Mouse (Mus musculus) gastrocnemius, postnatal 10 days (tissue): Measurements from ENCODE around the gene Speg. TPM values are rescaled to one million over a fixed set of nuclear protein-coding genes. Genes with fewer than 3 reads are reported as not detected.
A peak's percentile ranks its signal among the peaks of the same experiment; 100 is the strongest.

ENCODE experiments used
- DNase-seq: peaks from one replicate; pipeline ENCODE4 v3.0.0; 2021; ENCODE audit warnings: mixed read lengths
- total RNA-seq, 2 experiments: library from RNA; stranded (reverse); gene quantifications; 2 replicates each; pipeline ENCODE4 v1.2.3; 2021

The Speg gene
- total RNA-seq, 2 experiments from 2014 or later, result 196 to 209 TPM

GRCm38 (mm10) chr1:75365510-75366137 lies 9.5 kb upstream of the Speg start:
- DNase-seq, result no peak

- no peak for DNase-seq
Measured at GRCm38 (mm10) chr1:75369360-75369983, 5.6 kb upstream of the Speg start.

- peak; percentile 83 for DNase-seq
Measured at GRCm38 (mm10) chr1:75369984-75370660, 5.0 kb upstream of the Speg start.

- peak; percentile 79 for DNase-seq
Measured at GRCm38 (mm10) chr1:75371317-75372095, 3.6 kb upstream of the Speg start.

- DNase-seq, result no peak
Measured at GRCm38 (mm10) chr1:75372450-75372849, 2.6 kb upstream of the Speg start.

DNA sequence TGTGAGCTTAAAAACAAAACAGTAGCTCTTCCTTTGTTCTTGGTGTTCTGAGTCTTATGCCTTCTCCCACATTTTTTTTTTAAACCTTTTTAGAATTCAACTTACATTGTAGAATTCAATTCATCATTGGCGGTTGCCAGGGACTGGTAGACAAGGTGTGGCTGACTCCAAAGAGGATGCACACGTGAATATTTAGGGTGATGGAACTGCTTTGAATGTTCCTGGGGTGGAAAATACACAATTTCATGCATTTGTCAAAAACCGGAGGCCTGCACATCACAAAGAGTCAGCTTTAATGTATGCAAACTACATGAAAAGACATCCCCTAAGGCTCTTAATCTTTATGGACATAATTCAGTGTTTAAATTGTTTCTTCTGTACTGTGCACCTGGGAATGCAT lies 1.8 kb upstream of the Speg start:
- no peak for DNase-seq

- no peak for DNase-seq
Measured at GRCm38 (mm10) chr1:75379196-75379595, 4.1 kb downstream of the Speg start.

DNA sequence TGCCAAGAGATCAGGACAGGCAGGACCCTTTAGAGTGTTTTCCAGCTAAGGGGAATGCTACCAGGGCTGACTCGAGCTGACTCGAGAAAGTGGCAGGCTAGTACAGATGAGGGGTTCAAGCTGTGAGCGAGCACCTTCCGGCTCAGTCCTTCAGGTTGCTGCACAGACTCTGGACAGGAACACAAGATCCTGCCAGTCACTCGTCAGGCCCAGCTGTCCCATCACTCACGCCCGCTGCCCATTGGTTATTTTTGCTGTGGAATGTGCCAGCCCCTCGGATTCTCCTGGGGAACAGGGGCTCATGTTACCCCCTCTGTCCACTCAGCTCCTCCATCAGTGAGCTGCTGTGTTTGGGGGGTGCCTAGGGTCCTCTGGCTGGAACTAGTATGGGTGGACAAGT lies 4.8 kb downstream of the Speg start:
- peak; percentile 48 for DNase-seq

DNA sequence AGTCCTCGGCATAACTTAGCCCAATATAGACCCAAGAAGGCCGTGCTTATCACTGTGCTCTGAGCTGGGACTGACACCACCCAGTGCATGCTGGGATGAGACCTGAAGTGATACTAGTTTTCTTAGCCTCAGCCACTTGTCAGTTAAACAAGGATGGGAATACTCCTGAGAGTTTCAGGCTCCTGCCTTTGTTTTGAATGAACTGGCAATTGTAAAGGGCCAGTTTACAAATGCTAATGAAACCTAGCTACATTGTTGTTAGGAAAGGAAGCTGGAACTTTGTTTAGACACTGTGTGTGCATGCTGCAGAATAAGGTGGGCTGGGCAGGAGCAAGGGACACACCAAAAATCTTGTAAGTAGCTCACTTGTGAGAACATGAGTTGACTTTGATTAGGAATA lies 5.9 kb downstream of the Speg start:
- no peak for DNase-seq

DNA sequence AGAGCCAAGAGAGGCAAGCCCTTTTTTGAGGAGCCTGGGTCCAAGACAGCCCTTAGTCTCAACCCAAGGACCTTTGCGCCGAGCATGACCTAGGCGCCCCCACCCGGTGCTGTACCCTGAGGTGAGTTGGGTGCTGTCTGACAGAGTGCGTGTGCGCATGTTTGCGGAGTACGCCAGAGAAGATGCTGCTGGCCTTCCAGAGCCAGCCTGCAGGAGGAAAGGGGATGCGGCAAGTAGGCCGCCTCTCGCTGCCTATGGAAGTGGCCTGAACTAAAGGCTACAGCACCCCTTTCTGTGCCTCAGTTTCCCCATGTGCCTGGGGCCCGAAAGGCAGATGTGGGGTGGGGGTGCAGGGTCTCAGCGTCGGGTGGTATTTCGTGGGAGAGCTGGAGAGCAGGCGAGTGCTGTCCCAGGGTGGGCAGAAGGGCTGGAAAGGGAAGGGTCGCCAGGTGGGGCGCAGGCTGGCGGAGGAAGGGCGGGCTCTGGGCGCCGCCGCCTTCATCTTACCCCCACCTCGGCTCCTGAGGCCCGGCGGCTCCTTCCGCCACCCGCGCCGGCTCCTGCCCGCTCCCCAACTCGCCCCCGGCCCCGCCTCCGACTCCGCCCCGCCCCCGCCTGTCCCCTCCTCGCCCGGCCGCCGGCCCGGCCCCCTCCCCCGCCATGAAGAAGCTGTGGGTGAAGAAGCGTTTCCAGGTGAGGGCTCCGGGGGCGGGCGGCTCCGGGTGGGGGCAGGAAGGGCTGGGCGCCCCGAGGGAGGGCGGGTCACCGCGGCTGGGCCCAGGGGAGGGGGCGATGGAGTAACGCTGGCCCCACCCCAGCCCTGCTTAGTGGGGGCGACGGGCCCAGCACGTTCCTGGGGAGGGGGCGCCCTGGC lies 6.6 kb downstream of the Speg start:
- peak; percentile 51 for DNase-seq

- no peak for DNase-seq
Measured at GRCm38 (mm10) chr1:75382356-75383071, 7.4 kb downstream of the Speg start.

DNA sequence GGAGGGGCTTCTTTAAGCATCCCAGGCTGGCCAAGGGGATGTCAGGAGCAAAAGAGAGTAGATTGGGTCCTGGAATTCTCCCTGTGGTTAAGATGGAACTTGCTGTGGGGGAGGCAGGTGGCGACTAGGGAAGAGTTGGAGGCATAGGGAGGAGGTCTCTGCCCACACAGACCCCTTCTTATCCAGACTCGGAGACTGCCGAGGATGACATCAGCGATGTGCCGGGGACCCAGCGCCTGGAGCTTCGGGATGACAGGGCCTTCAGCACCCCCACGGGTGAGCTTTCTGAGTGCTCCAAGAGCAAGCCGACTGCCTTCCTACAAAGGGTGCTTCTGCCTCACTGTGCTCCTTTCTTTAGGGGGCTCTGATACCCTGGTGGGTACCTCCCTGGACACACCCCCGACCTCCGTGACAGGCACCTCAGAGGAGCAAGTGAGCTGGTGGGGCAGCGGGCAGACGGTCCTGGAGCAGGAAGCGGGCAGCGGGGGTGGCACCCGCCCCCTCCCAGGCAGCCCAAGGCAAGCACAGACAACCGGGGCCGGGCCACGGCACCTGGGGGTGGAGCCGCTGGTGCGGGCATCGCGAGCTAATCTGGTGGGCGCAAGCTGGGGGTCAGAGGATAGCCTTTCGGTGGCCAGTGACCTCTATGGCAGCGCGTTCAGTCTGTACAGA lies 9.5 kb downstream of the Speg start:
- DNase-seq, result no peak

- DNase-seq, result no peak
Measured at GRCm38 (mm10) chr1:75385142-75385730, 10.1 kb downstream of the Speg start.

DNA sequence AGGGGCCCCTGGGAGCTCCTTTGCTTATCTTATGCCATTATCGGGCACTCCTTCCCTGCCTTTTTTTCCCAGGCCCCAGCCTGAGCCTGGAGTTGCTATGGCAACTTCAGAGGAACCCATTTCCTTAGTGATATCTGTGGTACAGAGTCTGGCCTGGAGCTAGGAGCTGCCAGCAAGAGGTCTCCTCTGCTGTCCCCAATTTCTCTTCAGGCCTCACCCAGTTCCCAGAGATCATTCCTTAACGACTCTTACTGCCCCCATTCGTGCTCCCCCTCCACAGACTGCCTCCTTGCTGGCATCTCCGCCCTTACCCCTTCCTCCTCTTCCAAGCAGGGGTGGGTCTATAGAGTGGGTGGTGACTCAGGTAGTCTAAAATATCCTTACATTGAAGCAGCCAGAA lies 11.1 kb downstream of the Speg start:
- no peak for DNase-seq

- DNase-seq, result no peak
Measured at GRCm38 (mm10) chr1:75387469-75387928, 12.4 kb downstream of the Speg start.

DNA sequence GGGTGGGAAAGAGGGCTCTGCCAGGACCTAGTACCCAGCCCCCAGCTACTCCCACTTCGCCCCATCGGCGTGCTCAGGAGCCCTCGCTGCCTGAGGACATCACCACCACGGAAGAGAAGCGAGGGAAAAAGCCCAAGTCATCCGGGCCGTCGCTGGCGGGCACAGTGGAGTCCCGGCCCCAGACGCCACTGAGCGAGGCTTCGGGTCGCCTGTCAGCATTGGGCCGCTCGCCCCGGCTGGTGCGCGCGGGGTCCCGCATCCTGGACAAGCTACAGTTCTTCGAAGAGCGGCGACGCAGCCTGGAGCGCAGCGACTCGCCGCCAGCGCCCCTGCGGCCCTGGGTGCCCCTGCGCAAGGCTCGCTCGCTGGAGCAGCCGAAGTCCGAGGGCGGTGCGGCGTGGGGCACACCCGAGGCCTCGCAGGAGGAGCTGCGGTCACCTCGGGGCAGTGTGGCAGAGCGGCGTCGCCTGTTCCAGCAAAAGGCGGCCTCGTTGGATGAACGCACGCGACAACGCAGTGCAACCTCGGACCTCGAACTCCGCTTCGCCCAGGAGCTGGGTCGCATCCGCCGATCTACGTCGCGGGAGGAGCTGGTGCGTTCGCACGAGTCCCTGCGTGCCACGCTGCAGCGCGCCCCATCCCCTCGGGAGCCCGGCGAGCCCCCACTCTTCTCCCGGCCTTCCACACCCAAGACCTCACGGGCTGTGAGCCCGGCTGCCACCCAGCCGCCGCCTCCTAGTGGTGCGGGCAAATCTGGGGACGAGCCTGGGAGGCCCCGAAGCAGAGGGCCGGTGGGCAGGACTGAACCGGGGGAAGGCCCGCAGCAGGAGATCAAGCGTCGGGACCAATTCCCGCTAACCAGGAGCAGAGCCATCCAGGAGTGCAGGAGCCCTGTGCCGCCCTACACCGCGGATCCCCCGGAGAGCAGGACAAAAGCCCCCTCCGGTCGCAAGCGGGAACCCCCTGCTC lies 13.1 kb downstream of the Speg start:
- no peak for DNase-seq

- DNase-seq, result no peak
Measured at GRCm38 (mm10) chr1:75388898-75389515, 13.9 kb downstream of the Speg start.

DNA sequence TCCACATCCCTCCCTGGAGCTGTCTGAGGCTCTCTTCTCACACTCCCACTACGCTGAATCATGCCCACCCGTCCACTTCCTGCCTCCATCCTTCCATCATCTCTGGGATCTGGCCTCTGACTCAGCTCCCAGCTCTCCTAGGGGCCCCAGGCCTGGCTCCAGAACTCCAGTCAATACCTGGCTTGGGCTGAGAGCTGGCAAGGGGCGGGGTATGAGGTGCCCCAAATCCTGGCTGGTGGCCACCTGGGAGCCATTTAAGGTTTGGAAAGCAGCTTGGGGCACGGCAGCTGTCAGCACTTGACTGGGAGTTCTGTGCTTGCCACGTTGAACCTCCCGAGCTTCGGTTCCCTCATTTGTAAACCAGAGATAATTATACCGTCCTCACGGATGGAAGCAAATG lies 18.0 kb downstream of the Speg start:
- peak; percentile 84 for DNase-seq
